Mouse (Mus musculus) megakaryocyte, embryonic 14.5 days (primary cell): ENCODE measurements around the gene 4930430F08Rik.

ENCODE experiments used
- FLI1 ChIP-seq: IDR thresholded peaks from 2 replicates; pipeline ENCODE4 v1.6.1; 2012; ENCODE audit warnings: low read length, inconsistent platforms, mixed read lengths
- GATA1 ChIP-seq: IDR thresholded peaks from 3 replicates; pipeline ENCODE4 v1.6.1; 2012; ENCODE audit warnings: mixed read lengths, low read length, inconsistent platforms, borderline replicate concordance

- TF ChIP-seq GATA1: no peak
- TF ChIP-seq FLI1: no peak
Observed at GRCm38 (mm10) chr10:100588524-100588923, 1.7 kb downstream of the 4930430F08Rik start.
